Mouse (Mus musculus) cortical plate, adult 2 months (tissue): ENCODE results near the gene Phactr3. TPM values are rescaled to one million over a fixed set of nuclear protein-coding genes. Genes with fewer than 3 reads are reported as not detected.
"Not testable (repeated sequence)": the region's sequence is repeated elsewhere in the genome, so short reads cannot be mapped to it uniquely, and the experiment has no call there.

Experiments used
- H3K27ac ChIP-seq: fragments of 200-500 bp; 2 replicates; pipeline ENCODE4 v1.5.1; 2012; ENCODE audit warnings: low read length, control low read depth, inconsistent platforms; ENCODE audit not compliant: insufficient read depth
- H3K4me1 ChIP-seq: fragments of 200-500 bp; 2 replicates; pipeline ENCODE4 v1.6.1; 2011; ENCODE audit warnings: low read length; ENCODE audit not compliant: control insufficient read depth, insufficient read depth
- H3K4me3 ChIP-seq: fragments of 200-500 bp; 2 replicates; pipeline ENCODE4 v1.5.1; 2011; ENCODE audit warnings: mild to moderate bottlenecking, low read length, control low read depth; ENCODE audit not compliant: insufficient read depth
- CTCF ChIP-seq: fragments of 200-500 bp; IDR thresholded peaks from 2 replicates; pipeline ENCODE4 v1.5.1; 2011; ENCODE audit warnings: mild to moderate bottlenecking, control low read depth, low read length; ENCODE audit not compliant: insufficient read depth; ENCODE audit errors: extremely low read depth
- POLR2A ChIP-seq: fragments of 200-500 bp; IDR thresholded peaks from 2 replicates; pipeline ENCODE4 v1.6.1; 2011; ENCODE audit warnings: mild to moderate bottlenecking, low read length, control low read depth; ENCODE audit not compliant: insufficient read depth; ENCODE audit errors: extremely low read depth
- polyA plus RNA-seq: library from polyadenylated mRNA; depleted of rRNA; stranded (reverse); fragments of >200 nt; gene quantifications from 2 replicates; pipeline ENCODE4 v1.2.3, GENCODE M21; 2012; rRNA removed

The Phactr3 gene
- polyA plus RNA-seq, 1 experiment = 136 TPM

- H3K27ac ChIP-seq = no peak overlapping the region
- no peak for TF ChIP-seq CTCF
- TF ChIP-seq POLR2A = no peak
- H3K4me1 ChIP-seq = peaks cover 13% of the 10 kb centered on the region
- no peak overlapping the region for H3K4me3 ChIP-seq
Observed at GRCm38 (mm10) chr2:178329551-178329950, 210.8 kb downstream of the Phactr3 start.

- no peak overlapping the region for H3K27ac ChIP-seq
- TF ChIP-seq POLR2A = no peak
- no peak for TF ChIP-seq CTCF
- peaks cover 13% of the 10 kb centered on the region for H3K4me1 ChIP-seq
- H3K4me3 ChIP-seq = no peak overlapping the region
Observed at GRCm38 (mm10) chr2:178329986-178330385, 211.2 kb downstream of the Phactr3 start.

- Histone ChIP-seq H3K4me3 (no peak overlapping the region), H3K4me1 (no peaks in the 10 kb centered on the region), H3K27ac (no peak overlapping the region)
- TF ChIP-seq CTCF (no peak), POLR2A (no peak)
Observed at GRCm38 (mm10) chr2:178337878-178338277, 219.1 kb downstream of the Phactr3 start.

- H3K27ac ChIP-seq = no peak overlapping the region
- TF ChIP-seq POLR2A (no peak), CTCF (peak; percentile 56)
- no peaks in the 10 kb centered on the region for H3K4me1 ChIP-seq
- H3K4me3 ChIP-seq = no peak overlapping the region
Observed at GRCm38 (mm10) chr2:178339044-178339443, 220.3 kb downstream of the Phactr3 start.

GRCm38 (mm10) chr2:178342105-178342504 is 223.3 kb downstream of the Phactr3 start:
- H3K4me1 ChIP-seq, H3K4me3 ChIP-seq, H3K27ac ChIP-seq: not testable (repeated sequence)

GRCm38 (mm10) chr2:178342597-178342996 is 223.8 kb downstream of the Phactr3 start:
- Histone ChIP-seq H3K4me3 (no peak overlapping the region), H3K27ac (no peak overlapping the region), H3K4me1 (no peaks in the 10 kb centered on the region)
- TF ChIP-seq POLR2A (no peak), CTCF (no peak)

Other genes starting within 250 kb of the Phactr3 start
- 3.1 and 3.2 TPM in 2 replicates for gene Gm14327, start 221.9 kb upstream of the Phactr3 start, polyA plus RNA-seq
- gene Zfp972, start 193.4 kb upstream of the Phactr3 start, polyA plus RNA-seq = 1.3 and 1.5 TPM in 2 replicates
- gene Gm14326, start 161.7 kb upstream of the Phactr3 start, polyA plus RNA-seq = 22.0 and 22.6 TPM in 2 replicates
- 10.4 and 11.6 TPM in 2 replicates for gene Zfp971, start 95.7 kb upstream of the Phactr3 start, polyA plus RNA-seq
- gene Zfp931, start 40.5 kb upstream of the Phactr3 start, polyA plus RNA-seq = 15.7 and 15.9 TPM in 2 replicates